In the genomic region with DNA sequence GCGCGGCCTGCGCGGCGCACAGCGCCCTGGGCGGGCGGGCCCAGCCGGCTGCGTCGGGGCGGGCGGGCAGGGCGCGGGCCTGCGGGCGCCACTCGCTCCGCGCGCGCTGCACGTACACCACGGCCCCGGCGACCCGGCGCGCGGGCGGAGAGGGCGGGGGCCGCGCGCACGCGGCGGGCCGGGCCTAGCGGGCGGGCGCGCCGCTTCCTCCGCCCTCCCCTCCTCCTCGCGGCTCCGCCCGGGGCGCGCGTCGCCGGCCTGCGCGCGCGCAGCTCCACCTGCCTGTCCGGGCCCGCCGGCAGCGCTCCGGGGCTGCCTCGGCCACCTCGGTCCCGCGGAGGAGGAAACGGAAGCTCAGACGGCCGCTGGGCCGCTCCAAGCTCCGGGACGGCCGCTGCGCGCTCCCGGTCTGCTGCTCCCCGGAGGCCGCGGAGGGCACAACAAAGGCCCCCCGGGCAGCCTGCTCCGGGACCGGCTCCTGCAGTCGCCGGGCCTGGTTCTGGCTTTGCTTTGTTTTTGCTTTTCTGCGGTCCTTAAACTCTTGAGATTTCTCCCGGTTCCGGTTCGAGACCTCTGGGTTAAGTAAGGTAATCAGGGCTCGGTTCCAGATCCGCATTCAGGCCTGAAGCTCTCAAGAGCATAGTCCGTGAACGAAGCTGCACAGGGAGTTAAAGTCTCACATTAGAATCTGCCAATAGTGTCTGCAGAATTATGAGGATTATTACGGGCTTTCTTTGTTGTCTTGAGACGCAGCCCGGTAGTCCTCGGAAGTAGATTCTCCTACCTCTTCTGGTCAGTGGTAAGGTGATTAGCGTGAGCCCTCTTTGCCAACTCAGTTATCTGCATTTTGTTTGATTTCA, we compare ENCODE assay signal across 8 mouse cellular contexts. TPM values are rescaled to one million over a fixed set of nuclear protein-coding genes. Genes with fewer than 3 reads are reported as not detected.
DNase-seq lines count a peak whose midpoint lies in the region; ATAC-seq and TF ChIP-seq lines count a peak whose summit lies in the region.

Egln1 (minus strand) TSS at position 116 of the 860 bp plus-strand sequence.

- 1% methylated on average over 34 of the region's 98 CpGs for WGBS in heart, embryonic 11.5 days (ENCODE audit: insufficient replicate concordance)
- WGBS in kidney, embryonic 16.5 days, result 1% methylated on average over 41 of the region's 98 CpGs
- 2% methylated on average over 76 of the region's 98 CpGs for WGBS in liver, embryonic 12.5 days (ENCODE audit: insufficient replicate concordance)
- WGBS in stomach, embryonic 15.5 days, result under 1% methylated on average over 59 of the region's 98 CpGs

- peak; percentile 90 for DNase-seq in CD4-positive helper T cell, adult 2 months (ENCODE audit: low read depth, low spot score)
- DNase-seq in brain, embryonic 14.5 days (ENCODE audit: low read depth), result peak; percentile 94
- peak; percentile 79 for DNase-seq in neural tube, embryonic 10.5 days (ENCODE audit: extremely low spot score, low spot score)

- no peaks in the 10 kb centered on the region for H3K36me3 ChIP-seq in heart, embryonic 11.5 days (ENCODE audit: control insufficient read depth, insufficient read depth, low read length)
- H3K36me3 ChIP-seq in kidney, embryonic 16.5 days (ENCODE audit: insufficient read depth, low read length), result no peaks in the 10 kb centered on the region
- 0 out of 2 replicates have a peak, but pooled peaks cover 3% of the 10 kb centered on the region for H3K36me3 ChIP-seq in liver, embryonic 12.5 days
- no peaks in the 10 kb centered on the region for H3K36me3 ChIP-seq in stomach, embryonic 15.5 days

- peak; percentile 49; the same call in 1 of the 2 replicates for ATAC-seq in erythroblast, adult 5-6 weeks (replicated peaks; ENCODE audit: low FRiP score, poor library complexity, severe bottlenecking)
- ATAC-seq in heart, embryonic 11.5 days (replicated peaks; ENCODE audit: insufficient number of reproducible peaks, low FRiP score, low TSS enrichment), result peak; percentile 88
- ATAC-seq in kidney, embryonic 16.5 days (ENCODE audit: low FRiP score, low TSS enrichment), result peak; percentile 87
- ATAC-seq in liver, embryonic 12.5 days, result peak; percentile 92
- peak; percentile 92 for ATAC-seq in stomach, embryonic 15.5 days (ENCODE audit: insufficient read depth, low FRiP score, low read depth)

- no peak for TF ChIP-seq CTCF in brain, embryonic 14.5 days (IDR thresholded peaks at IDR 0.05; ENCODE audit: borderline replicate concordance, extremely low read depth, insufficient read depth, insufficient read length)

- H3K4me1 ChIP-seq in heart, embryonic 11.5 days (ENCODE audit: control insufficient read depth, insufficient read depth, low read length), result peaks cover 32% of the 10 kb centered on the region
- peaks cover 30% of the 10 kb centered on the region for H3K4me1 ChIP-seq in kidney, embryonic 16.5 days (ENCODE audit: insufficient read depth, low read length)
- peaks cover 56% of the 10 kb centered on the region for H3K4me1 ChIP-seq in liver, embryonic 12.5 days
- H3K4me1 ChIP-seq in stomach, embryonic 15.5 days, result peaks cover 28% of the 10 kb centered on the region

- peak; percentile 98 for TF ChIP-seq POLR2A in brain, embryonic 14.5 days (IDR thresholded peaks at IDR 0.05; ENCODE audit: borderline replicate concordance, extremely low read depth, insufficient read depth, insufficient read length, poor library complexity, severe bottlenecking)

- H3K27ac ChIP-seq in heart, embryonic 11.5 days (ENCODE audit: low read depth, low read length), result peak within 1 kb of the TSS; percentile 95
- H3K27ac ChIP-seq in kidney, embryonic 16.5 days (ENCODE audit: low read length), result peak within 1 kb of the TSS; percentile 98
- peak within 1 kb of the TSS; percentile 84 for H3K27ac ChIP-seq in liver, embryonic 12.5 days
- peak within 1 kb of the TSS; percentile 98 for H3K27ac ChIP-seq in stomach, embryonic 15.5 days

- no peaks in the 10 kb centered on the region for H3K27me3 ChIP-seq in heart, embryonic 11.5 days (ENCODE audit: control insufficient read depth, insufficient read depth, low read length)
- H3K27me3 ChIP-seq in kidney, embryonic 16.5 days (ENCODE audit: insufficient read depth, low read length), result no peaks in the 10 kb centered on the region
- H3K27me3 ChIP-seq in liver, embryonic 12.5 days (replicated peaks), result peaks cover 25% of the 10 kb centered on the region
- H3K27me3 ChIP-seq in stomach, embryonic 15.5 days (replicated peaks), result no peaks in the 10 kb centered on the region

- H3K4me2 ChIP-seq in heart, embryonic 11.5 days, result peak within 1 kb of the TSS; percentile 85
- peak within 1 kb of the TSS; percentile 71 for H3K4me2 ChIP-seq in kidney, embryonic 16.5 days (replicated peaks; ENCODE audit: low read depth, low read length)
- H3K4me2 ChIP-seq in liver, embryonic 12.5 days, result peak within 1 kb of the TSS; percentile 94
- H3K4me2 ChIP-seq in stomach, embryonic 15.5 days, result peak within 1 kb of the TSS; percentile 73

- H3K9me3 ChIP-seq in heart, embryonic 11.5 days (replicated peaks; ENCODE audit: control insufficient read depth, low read length), result no peaks in the 10 kb centered on the region
- no peaks in the 10 kb centered on the region for H3K9me3 ChIP-seq in kidney, embryonic 16.5 days (ENCODE audit: low read length)
- H3K9me3 ChIP-seq in liver, embryonic 12.5 days (replicated peaks), result no peaks in the 10 kb centered on the region
- no peaks in the 10 kb centered on the region for H3K9me3 ChIP-seq in stomach, embryonic 15.5 days

- peak within 1 kb of the TSS; percentile 96 for H3K4me3 ChIP-seq in heart, embryonic 11.5 days (ENCODE audit: low read depth, low read length)
- H3K4me3 ChIP-seq in kidney, embryonic 16.5 days (ENCODE audit: low read length), result peak within 1 kb of the TSS; percentile 94
- peak within 1 kb of the TSS; percentile 68 for H3K4me3 ChIP-seq in liver, embryonic 12.5 days
- H3K4me3 ChIP-seq in stomach, embryonic 15.5 days (replicated peaks), result peak within 1 kb of the TSS; percentile 74

- H3K9ac ChIP-seq in heart, embryonic 11.5 days (ENCODE audit: low read depth, low read length), result peak within 1 kb of the TSS; percentile 87
- H3K9ac ChIP-seq in kidney, embryonic 16.5 days (replicated peaks; ENCODE audit: low read length), result peak within 1 kb of the TSS; percentile 96
- peak within 1 kb of the TSS; percentile 80 for H3K9ac ChIP-seq in liver, embryonic 12.5 days
- peak within 1 kb of the TSS; percentile 83 for H3K9ac ChIP-seq in stomach, embryonic 15.5 days

RNA-seq across cellular contexts. Expression of gene Egln1, which starts in this region (rescaled TPM):
- 56.9 and 58.9 TPM in 2 replicates for polyA plus RNA-seq in brain, embryonic 14.5 days (2012; rRNA removed)
- 2.9 and 4.8 TPM in 2 replicates for total RNA-seq in erythroblast, adult 5-6 weeks (2015; ENCODE audit: low replicate concordance)
- 2.4 and 5.6 TPM in 2 replicates for total RNA-seq in erythroblast, adult 5-6 weeks (2017; ENCODE audit: low replicate concordance)
- polyA plus RNA-seq in heart, embryonic 11.5 days (2014; fragmentation: Nextera tagmentation; extraction: Ambion mirVana), result 18.5 and 23.2 TPM in 2 replicates
- polyA plus RNA-seq in kidney, embryonic 16.5 days (2015; fragmentation: Nextera tagmentation; extraction: Ambion mirVana), result 9.0 and 10.3 TPM in 2 replicates
- polyA plus RNA-seq in liver, embryonic 12.5 days (2016; fragmentation: Nextera tagmentation; extraction: Ambion mirVana), result 4.3 TPM in 2 replicates
- polyA plus RNA-seq in stomach, embryonic 15.5 days (2015; fragmentation: Nextera tagmentation; extraction: Ambion mirVana), result 14.0 and 15.2 TPM in 2 replicates

Comparison
In these comparisons a context has a peak if more than half of its experiments do, and no peak if none do; other contexts are left out.
1. Peak in every context shown above with its lines: DNase-seq, ATAC-seq, H3K4me3 ChIP-seq and H3K27ac ChIP-seq.